Mouse (Mus musculus): Measurements from ENCODE around the gene Tbcel. TPM values are rescaled to one million over a fixed set of nuclear protein-coding genes. Genes with fewer than 3 reads are reported as not detected.

Tbcel gene
- polyA plus RNA-seq, 1 experiment from 2014 or later = 3.8 TPM

- Histone ChIP-seq H3K4me3 (no peak overlapping the region), H3K27me3 (no peaks in the 10 kb centered on the region), H3K36me3 (no peaks in the 10 kb centered on the region), H3K27ac (no peak overlapping the region), H3K4me1 (no peaks in the 10 kb centered on the region), H3K9ac (no peak overlapping the region), H3K4me2 (no peak overlapping the region), H3K9me3 (no peaks in the 10 kb centered on the region)
- no peak for ATAC-seq (ENCODE audit: insufficient number of reproducible peaks, low FRiP score, low TSS enrichment, low read depth)
- 80% methylated on average over 6 of the region's 6 CpGs for WGBS
Observed at GRCm38 (mm10) chr9:42371670-42372368, 135.8 kb downstream of the Tbcel start.

Small RNA genes within 50 kb of the gene (microRNA-seq; reads per million reads assigned to microRNA genes)
- not detected for gene Gm44311

Other genes with a start within 250 kb of the Tbcel start
- gene Sc5d, start 243.6 kb downstream of the Tbcel start, polyA plus RNA-seq (2015; fragmentation: Nextera tagmentation; extraction: Ambion mirVana) = 54.1 and 55.5 TPM in 2 replicates
- 0.11 and 0.20 TPM in 2 replicates for gene Tecta, start 107.9 kb downstream of the Tbcel start, polyA plus RNA-seq (2015; fragmentation: Nextera tagmentation; extraction: Ambion mirVana)

Data from limb, embryonic 15.5 days (tissue).